Mouse (Mus musculus): ENCODE measurements around the gene Vsig10.
"Not testable (repeated sequence)": the region's sequence is repeated elsewhere in the genome, so short reads cannot be mapped to it uniquely, and the experiment has no call there.

The Vsig10 gene

GRCm38 (mm10) chr5:117355648-117356303 lies 36.9 kb downstream of the Vsig10 start:
- DNase-seq (ENCODE audit: low spot score in 2 of 2), result no peak

GRCm38 (mm10) chr5:117356365-117357128 lies 37.7 kb downstream of the Vsig10 start:
- DNase-seq (ENCODE audit: low spot score in 2 of 2), result peak; percentile 25 to 42

GRCm38 (mm10) chr5:117357129-117357477 lies 38.2 kb downstream of the Vsig10 start, which contains the start of gene Wsb2:
TSS of gene Wsb2 (plus strand) at chr5:117357304.
- peak; percentile 70 to 88 for DNase-seq (ENCODE audit: low spot score in 2 of 2)

- DNase-seq (ENCODE audit: low spot score in 2 of 2), result peak; percentile 41 to 70
Measured at GRCm38 (mm10) chr5:117357478-117358247, 38.8 kb downstream of the Vsig10 start.

- DNase-seq (ENCODE audit: low spot score in 2 of 2), result no peak
Measured at GRCm38 (mm10) chr5:117358248-117358630, 39.4 kb downstream of the Vsig10 start.

- peak; percentile 62 to 87 for DNase-seq (ENCODE audit: low spot score in 2 of 2)
Measured at GRCm38 (mm10) chr5:117358725-117359124, 39.8 kb downstream of the Vsig10 start.

- no peak for DNase-seq (ENCODE audit: low spot score in 2 of 2)
Measured at GRCm38 (mm10) chr5:117359497-117360227, 40.8 kb downstream of the Vsig10 start.

- DNase-seq (ENCODE audit: low spot score in 2 of 2), result no peak
Measured at GRCm38 (mm10) chr5:117360228-117360515, 41.3 kb downstream of the Vsig10 start.

GRCm38 (mm10) chr5:117360631-117361541 lies 42.0 kb downstream of the Vsig10 start:
- DNase-seq (ENCODE audit: low spot score in 2 of 2), result no peak

GRCm38 (mm10) chr5:117361590-117361989 lies 42.7 kb downstream of the Vsig10 start:
- DNase-seq (ENCODE audit: low spot score in 2 of 2), result no peak

- DNase-seq (ENCODE audit: low spot score in 2 of 2), result no peak
Measured at GRCm38 (mm10) chr5:117363066-117363782, 44.3 kb downstream of the Vsig10 start.

- DNase-seq (ENCODE audit: low spot score in 2 of 2), result no peak
Measured at GRCm38 (mm10) chr5:117364821-117365220, 45.9 kb downstream of the Vsig10 start.

- DNase-seq (ENCODE audit: low spot score in 2 of 2), result no peak
Measured at GRCm38 (mm10) chr5:117365904-117366561, 47.1 kb downstream of the Vsig10 start.

GRCm38 (mm10) chr5:117367206-117367605 lies 48.3 kb downstream of the Vsig10 start:
- DNase-seq (ENCODE audit: low spot score in 2 of 2), result no peak

GRCm38 (mm10) chr5:117370592-117370991 lies 51.7 kb downstream of the Vsig10 start:
- no peak for DNase-seq (ENCODE audit: low spot score in 2 of 2)

GRCm38 (mm10) chr5:117373418-117373817 lies 54.5 kb downstream of the Vsig10 start:
- no peak for DNase-seq (ENCODE audit: low spot score in 2 of 2)

GRCm38 (mm10) chr5:117374372-117375049 lies 55.6 kb downstream of the Vsig10 start:
- no peak for DNase-seq (ENCODE audit: low spot score in 2 of 2)

- DNase-seq (ENCODE audit: low spot score in 2 of 2), result no peak
Measured at GRCm38 (mm10) chr5:117376331-117376761, 57.5 kb downstream of the Vsig10 start.

GRCm38 (mm10) chr5:117377731-117378130 lies 58.8 kb downstream of the Vsig10 start:
- DNase-seq (ENCODE audit: low spot score in 2 of 2), result not testable (repeated sequence)
